Mouse (Mus musculus) ES-E14 (cell line): ENCODE data around the gene Rtn3.

ENCODE experiments used
- CHD2 ChIP-seq: IDR thresholded peaks from 2 replicates; pipeline ENCODE4 v1.6.1; 2014; ENCODE audit warnings: mild to moderate bottlenecking, low read depth, low read length, inconsistent platforms
- HCFC1 ChIP-seq: IDR thresholded peaks from 2 replicates; pipeline ENCODE4 v1.6.1; 2012; ENCODE audit warnings: low read length, inconsistent platforms, borderline replicate concordance; ENCODE audit not compliant: insufficient read depth
- ZC3H11A ChIP-seq: IDR thresholded peaks from 2 replicates; pipeline ENCODE4 v1.6.1; 2012; ENCODE audit warnings: low read depth, mild to moderate bottlenecking, inconsistent platforms, low read length, borderline replicate concordance
- ZNF384 ChIP-seq: IDR thresholded peaks from 2 replicates; pipeline ENCODE4 v1.6.1; 2012; ENCODE audit warnings: low read depth, low read length, inconsistent platforms

DNA sequence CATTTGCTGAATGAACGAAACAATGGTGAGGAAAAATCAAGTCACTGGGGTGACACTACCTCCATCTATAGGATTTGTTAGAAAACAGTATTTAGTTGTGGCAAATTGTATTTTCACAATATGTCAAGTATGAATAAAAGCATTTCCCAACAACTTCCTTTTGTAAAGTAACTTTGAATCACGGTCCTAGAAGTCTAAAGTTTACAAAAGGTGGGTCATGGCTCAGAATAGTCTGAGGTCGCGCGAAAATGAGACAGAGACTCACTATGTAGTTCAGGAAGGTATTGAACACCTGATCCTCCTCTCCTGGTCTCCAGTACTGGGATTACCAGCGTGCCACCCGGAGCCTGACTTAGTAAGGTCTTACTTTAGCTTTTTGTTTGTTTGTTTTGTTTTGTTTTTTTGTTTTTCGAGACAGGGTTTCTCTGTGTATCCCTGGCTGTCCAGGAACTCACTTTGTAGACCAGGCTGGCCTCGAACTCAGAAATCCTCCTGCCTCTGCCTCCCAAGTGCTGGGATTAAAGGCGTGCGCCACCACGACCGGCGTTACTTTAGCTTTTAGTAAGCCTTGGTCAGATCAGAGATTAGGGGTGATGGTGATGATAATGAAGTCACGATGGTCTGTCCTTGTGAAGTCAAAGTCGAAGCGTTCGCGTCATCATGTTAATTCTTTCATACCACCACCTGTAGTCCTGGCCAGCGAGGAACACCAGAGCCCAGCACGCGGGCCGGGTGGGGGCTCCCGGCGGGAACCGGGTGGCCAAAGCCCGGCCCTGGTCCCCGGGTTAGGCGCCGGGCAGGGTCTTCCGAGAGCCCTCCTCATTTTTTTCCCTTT is 10.5 kb upstream of the Rtn3 start, which contains the start of gene Atl3:
- TF ChIP-seq ZNF384 (no peak), CHD2 (no peak), HCFC1 (no peak), ZC3H11A (no peak)
